Mouse (Mus musculus) lung, adult 2 months (tissue): Measurements from ENCODE around the gene Gpr119. TPM values are rescaled to one million over a fixed set of nuclear protein-coding genes. Genes with fewer than 3 reads are reported as not detected.
A peak's percentile ranks its signal among the peaks of the same experiment; 100 is the strongest.

Experiments
- DNase-seq: peaks from one replicate; pipeline ENCODE4 v3.0.0; 2022
- H3K4me1 ChIP-seq: fragments of 200-500 bp; 2 replicates; pipeline ENCODE4 v1.6.1; 2011; ENCODE audit warnings: low read length; ENCODE audit not compliant: control insufficient read depth, insufficient read depth
- H3K4me3 ChIP-seq: fragments of 200-500 bp; replicated peaks from 2 replicates; pipeline ENCODE3; 2011; ENCODE audit warnings: low read depth, mild to moderate bottlenecking, control low read depth, low read length; ENCODE audit errors: extremely low read depth
- CTCF ChIP-seq: fragments of 200-500 bp; IDR thresholded peaks from 2 replicates; pipeline ENCODE4 v1.5.1; 2011; ENCODE audit warnings: mild to moderate bottlenecking, low read length, control low read depth; ENCODE audit not compliant: insufficient read depth
- POLR2A ChIP-seq: fragments of 200-500 bp; IDR thresholded peaks from 2 replicates; pipeline ENCODE4 v1.6.1; 2011; ENCODE audit warnings: low read depth, mild to moderate bottlenecking, control low read depth, low read length, borderline replicate concordance; ENCODE audit errors: extremely low read depth
- WGBS: fragments of 180-500 bp; shearing (Covaris S2); methylation state at CpG from one replicate; pipeline ENCODE4 v1.1.7; 2018; 5-methylcytosine and 5-hydroxymethylcytosine counted together
- polyA plus RNA-seq: library from polyadenylated mRNA; depleted of rRNA; stranded (reverse); fragments of >200 nt; gene quantifications from 2 replicates; pipeline ENCODE4 v1.2.3, GENCODE M21; 2012; rRNA removed

The Gpr119 gene
- polyA plus RNA-seq, 1 experiment = not detected

GRCm38 (mm10) chrX:48637032-48637431, 37.2 kb downstream of the Gpr119 start:
- Histone ChIP-seq H3K4me1 (no peaks in the 10 kb centered on the region), H3K4me3 (no peak overlapping the region)
- TF ChIP-seq CTCF (0 out of 2 replicates have a peak, but pooled peaks have one; percentile 20), POLR2A (no peak)
- no peak for DNase-seq
- 49% methylated on average over 2 of the region's 2 CpGs for WGBS

GRCm38 (mm10) chrX:48624054-48624420, 50.2 kb downstream of the Gpr119 start:
- TF ChIP-seq CTCF (no peak), POLR2A (no peak)
- no peaks in the 10 kb centered on the region; the same call in 1 of the 2 replicates for H3K4me1 ChIP-seq
- peak overlapping the region; percentile 79 for H3K4me3 ChIP-seq
- peak; percentile 2 for DNase-seq
- 42% methylated on average over 9 of the region's 9 CpGs for WGBS

- Histone ChIP-seq H3K4me3 (peak within 1 kb of the TSS; percentile 79), H3K4me1 (no peaks in the 10 kb centered on the region; the same call in 1 of the 2 replicates)
- 27% methylated on average over 38 of the region's 38 CpGs for WGBS
- DNase-seq = peak; percentile 70
- TF ChIP-seq POLR2A = peak; percentile 67; the same call in 1 of the 2 replicates
- no peak for TF ChIP-seq CTCF
Observed at GRCm38 (mm10) chrX:48623379-48624053, 50.8 kb downstream of the Gpr119 start, which contains the start of gene Slc25a14. Gene Slc25a14 (plus strand): TSS chrX:48623413.

- Histone ChIP-seq H3K4me3 (no peak overlapping the region), H3K4me1 (no peaks in the 10 kb centered on the region; the same call in 1 of the 2 replicates)
- DNase-seq = no peak
- WGBS = 28% methylated on average over 4 of the region's 4 CpGs
- TF ChIP-seq CTCF (no peak), POLR2A (no peak)
Observed at GRCm38 (mm10) chrX:48623049-48623378, 51.3 kb downstream of the Gpr119 start.

Other genes starting within 250 kb of the Gpr119 start
- 15.9 and 16.8 TPM in 2 replicates for gene Elf4, start 211.3 kb downstream of the Gpr119 start, polyA plus RNA-seq
- 4.3 and 10.6 TPM in 2 replicates for gene Aifm1, start 160.9 kb downstream of the Gpr119 start, polyA plus RNA-seq
- gene Rab33a, start 155.2 kb downstream of the Gpr119 start, polyA plus RNA-seq = 0.61 and 0.83 TPM in 2 replicates
- gene Zfp280c, start 80.0 kb downstream of the Gpr119 start, polyA plus RNA-seq = 1.9 and 4.1 TPM in 2 replicates
- gene Slc25a14, start 51.1 kb downstream of the Gpr119 start, polyA plus RNA-seq = 2.0 and 2.8 TPM in 2 replicates
- 0.74 and 2.0 TPM in 2 replicates for gene Rbmx2, start 20.5 kb upstream of the Gpr119 start, polyA plus RNA-seq
- not detected in 2 replicates for gene Gm595, start 203.2 kb upstream of the Gpr119 start, polyA plus RNA-seq